Mouse (Mus musculus) kidney, embryonic 14.5 days (tissue): ENCODE measurements at regions not wholly inside any gene's neighbourhood (a gene's known extent, or its start where the extent isn't known, plus 50 kb on each side); places are given as distances from the start of the nearest gene placed in this dataset.

Experiments
- ATAC-seq: fragments of 200-750 bp; cut with Nextera tagmentation; 2 replicates; pipeline ENCODE4 v1.8.0; 2017; ENCODE audit warnings: moderate number of reproducible peaks, mild to moderate bottlenecking, moderate TSS enrichment, moderate library complexity; ENCODE audit not compliant: low FRiP score, low TSS enrichment
- H3K27ac ChIP-seq: fragments of 300-500 bp; sonication (generic); 2 replicates; pipeline ENCODE4 v1.5.1; 2014; ENCODE audit warnings: low read depth, mild to moderate bottlenecking, low read length, moderate library complexity, mixed read lengths
- H3K27me3 ChIP-seq: fragments of 300-500 bp; sonication (generic); 2 replicates; pipeline ENCODE4 v1.6.1; 2014; ENCODE audit warnings: mild to moderate bottlenecking, low read length; ENCODE audit not compliant: control insufficient read depth, insufficient read depth
- H3K36me3 ChIP-seq: fragments of 300-500 bp; sonication (generic); 2 replicates; pipeline ENCODE4 v1.6.1; 2014; ENCODE audit warnings: low read length, mixed read lengths; ENCODE audit not compliant: control insufficient read depth, insufficient read depth
- H3K4me1 ChIP-seq: fragments of 300-500 bp; sonication (generic); 2 replicates; pipeline ENCODE4 v1.6.1; 2014; ENCODE audit warnings: low read length, mixed read lengths; ENCODE audit not compliant: control insufficient read depth, insufficient read depth
- H3K4me2 ChIP-seq: fragments of 300-500 bp; sonication (generic); replicated peaks from 2 replicates; pipeline ENCODE4 v1.6.1; 2014; ENCODE audit warnings: low read depth, mild to moderate bottlenecking, low read length
- H3K4me3 ChIP-seq: fragments of 300-500 bp; sonication (generic); 2 replicates; pipeline ENCODE4 v1.5.1; 2014; ENCODE audit warnings: mild to moderate bottlenecking, low read length
- H3K9ac ChIP-seq: fragments of 300-500 bp; sonication (generic); 2 replicates; pipeline ENCODE4 v1.6.1; 2014; ENCODE audit warnings: low read depth, mild to moderate bottlenecking, low read length, moderate library complexity
- H3K9me3 ChIP-seq: fragments of 300-500 bp; sonication (generic); 2 replicates; pipeline ENCODE4 v1.6.1; 2016; ENCODE audit warnings: low read length; ENCODE audit not compliant: control insufficient read depth
- WGBS: fragments of 180-500 bp; shearing (Covaris S2); extraction: QIAGEN DNeasy Blood & Tissue Kit; methylation state at CpG from one replicate; pipeline ENCODE4 v1.1.7; 2014; 5-methylcytosine and 5-hydroxymethylcytosine counted together

DNA sequence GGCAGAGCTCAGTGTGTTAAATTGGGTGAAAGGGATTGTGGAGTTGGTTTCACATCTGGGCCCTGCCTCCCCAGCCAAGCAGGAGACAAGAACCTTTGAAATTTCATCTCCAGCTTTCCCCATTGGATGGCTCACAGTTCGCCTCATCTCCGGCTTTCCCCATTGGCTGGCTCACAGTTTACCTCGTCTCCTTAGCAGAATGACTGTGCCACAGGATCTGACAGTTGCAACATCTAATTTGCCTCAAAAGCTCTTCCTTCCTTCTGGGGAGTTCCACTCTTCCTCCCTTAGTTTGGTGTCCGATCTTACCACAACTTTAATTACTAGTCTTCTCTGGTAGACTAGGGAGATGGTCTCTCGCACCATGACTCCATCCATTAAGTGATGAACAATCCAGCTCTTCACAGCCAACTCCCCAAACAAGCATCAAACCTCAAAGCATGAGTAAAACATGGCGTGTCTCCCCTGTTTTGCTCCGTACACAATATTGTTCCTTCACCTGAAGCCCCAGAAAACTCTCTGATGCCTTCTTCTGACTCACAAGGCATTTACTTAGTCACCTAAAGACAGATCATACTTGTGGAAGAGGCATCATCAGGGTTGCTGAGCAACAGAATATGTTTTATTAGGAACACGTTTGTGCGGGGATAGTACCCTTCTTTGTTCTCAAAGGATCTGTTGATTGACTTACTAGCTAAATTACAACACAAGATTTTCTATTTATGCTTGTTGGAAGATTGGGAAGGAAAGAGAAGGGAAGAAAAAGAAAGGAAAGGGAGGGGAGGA is 199.1 kb upstream of the Serp2 start:
- 84% methylated on average over 9 of the region's 9 CpGs for WGBS
- no peak for ATAC-seq
- Histone ChIP-seq H3K9me3 (no peaks in the 10 kb centered on the region), H3K9ac (no peak overlapping the region), H3K4me2 (no peak overlapping the region), H3K27ac (no peak overlapping the region), H3K27me3 (no peaks in the 10 kb centered on the region), H3K4me3 (no peak overlapping the region), H3K4me1 (no peaks in the 10 kb centered on the region), H3K36me3 (no peaks in the 10 kb centered on the region)

DNA sequence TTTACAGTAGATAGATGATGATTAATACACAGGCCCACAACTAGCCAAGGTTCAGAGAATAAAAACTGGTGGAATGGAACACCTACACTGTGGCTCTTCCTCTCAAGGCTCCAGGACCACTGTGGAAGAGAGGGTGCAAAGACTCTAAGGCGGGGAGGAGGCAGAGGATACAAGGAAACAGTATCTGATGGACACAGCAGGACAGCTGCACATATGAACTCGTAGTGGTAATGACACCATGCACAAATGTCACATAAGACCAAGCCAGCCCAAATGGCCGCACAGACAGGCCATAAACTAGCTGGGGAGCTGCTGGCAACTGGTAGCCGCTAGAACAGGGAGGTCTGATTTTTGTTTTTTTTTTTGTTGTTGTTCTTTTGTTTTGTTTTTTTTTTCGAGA is 197.0 kb upstream of the Serp2 start:
- Histone ChIP-seq H3K4me3 (no peak overlapping the region), H3K36me3 (no peaks in the 10 kb centered on the region), H3K27ac (no peak overlapping the region), H3K27me3 (no peaks in the 10 kb centered on the region), H3K4me2 (no peak overlapping the region), H3K9me3 (no peaks in the 10 kb centered on the region), H3K4me1 (no peaks in the 10 kb centered on the region), H3K9ac (no peak overlapping the region)
- WGBS: 76% methylated on average over 5 of the region's 5 CpGs
- ATAC-seq: no peak

DNA sequence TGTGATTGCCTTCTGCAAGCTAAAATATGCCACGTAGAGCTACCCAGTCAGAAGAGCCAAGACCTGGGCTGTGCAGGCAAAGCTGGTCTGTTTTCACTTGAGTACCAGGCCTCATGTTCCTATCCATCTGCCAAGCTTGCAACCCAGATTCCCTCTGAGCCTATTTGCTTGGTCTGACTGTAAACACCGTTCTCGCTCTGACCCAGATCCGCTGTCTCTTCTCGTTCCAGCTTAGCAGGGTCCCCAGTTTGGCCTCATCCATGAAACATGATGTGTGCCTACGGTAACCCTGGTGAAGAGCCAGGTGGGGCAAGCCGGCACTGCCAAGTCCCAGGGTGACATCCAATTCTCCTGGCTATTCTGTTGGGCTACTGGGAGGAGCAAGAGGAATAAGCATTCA is 192.5 kb upstream of the Serp2 start:
- Histone ChIP-seq H3K36me3 (no peaks in the 10 kb centered on the region), H3K4me3 (no peak overlapping the region), H3K4me2 (no peak overlapping the region), H3K27me3 (no peaks in the 10 kb centered on the region), H3K9ac (no peak overlapping the region), H3K9me3 (no peaks in the 10 kb centered on the region), H3K27ac (no peak overlapping the region), H3K4me1 (no peaks in the 10 kb centered on the region)
- WGBS: 95% methylated on average over 7 of the region's 7 CpGs
- ATAC-seq: no peak

DNA sequence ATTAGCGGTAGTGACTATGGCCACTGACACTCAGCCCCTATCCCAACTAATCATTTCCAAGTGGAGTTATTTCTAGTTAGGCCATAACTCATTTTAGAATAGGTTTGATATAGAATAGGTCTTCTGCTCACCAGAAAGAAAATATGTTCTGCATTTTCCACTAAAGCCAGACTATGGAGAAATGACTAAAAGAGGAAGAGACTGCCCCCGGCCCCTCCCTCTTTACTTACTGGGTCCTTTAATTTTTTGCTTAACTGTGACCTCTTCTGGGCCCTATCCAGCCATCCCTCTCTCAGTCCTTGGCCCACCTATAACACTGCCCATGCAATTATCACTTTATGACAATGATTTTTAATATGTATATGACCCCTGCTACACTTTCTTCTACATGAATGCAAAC is 192.0 kb upstream of the Serp2 start:
- Histone ChIP-seq H3K4me3 (no peak overlapping the region), H3K36me3 (no peaks in the 10 kb centered on the region), H3K9ac (no peak overlapping the region), H3K4me1 (no peaks in the 10 kb centered on the region), H3K27ac (no peak overlapping the region), H3K9me3 (no peaks in the 10 kb centered on the region), H3K4me2 (no peak overlapping the region), H3K27me3 (no peaks in the 10 kb centered on the region)
- no peak for ATAC-seq
- 94% methylated on average over 2 of the region's 2 CpGs for WGBS

DNA sequence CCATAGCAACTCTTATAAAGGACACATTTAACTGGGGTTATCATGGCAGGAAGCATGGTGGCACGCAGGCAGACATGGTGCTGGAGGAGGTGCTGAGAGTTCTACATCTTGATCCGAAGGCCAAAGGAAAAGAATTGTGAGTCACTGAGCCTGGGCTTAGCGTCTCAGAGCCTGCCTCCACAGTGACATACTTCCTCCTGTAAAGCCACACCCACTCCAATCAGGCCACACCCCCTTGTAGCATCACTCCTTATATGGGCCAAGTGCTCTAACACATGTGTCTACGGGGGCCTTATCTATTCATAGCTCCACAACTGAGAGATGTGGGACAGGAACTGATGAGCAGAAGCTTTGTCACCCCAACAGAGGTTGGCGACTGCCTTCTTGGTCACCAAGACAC is 191.1 kb upstream of the Serp2 start:
- WGBS: 91% methylated on average over 5 of the region's 5 CpGs
- Histone ChIP-seq H3K27me3 (no peaks in the 10 kb centered on the region), H3K36me3 (no peaks in the 10 kb centered on the region), H3K9me3 (no peaks in the 10 kb centered on the region), H3K27ac (no peak overlapping the region), H3K9ac (no peak overlapping the region), H3K4me2 (no peak overlapping the region), H3K4me3 (no peak overlapping the region), H3K4me1 (no peaks in the 10 kb centered on the region)
- no peak for ATAC-seq

DNA sequence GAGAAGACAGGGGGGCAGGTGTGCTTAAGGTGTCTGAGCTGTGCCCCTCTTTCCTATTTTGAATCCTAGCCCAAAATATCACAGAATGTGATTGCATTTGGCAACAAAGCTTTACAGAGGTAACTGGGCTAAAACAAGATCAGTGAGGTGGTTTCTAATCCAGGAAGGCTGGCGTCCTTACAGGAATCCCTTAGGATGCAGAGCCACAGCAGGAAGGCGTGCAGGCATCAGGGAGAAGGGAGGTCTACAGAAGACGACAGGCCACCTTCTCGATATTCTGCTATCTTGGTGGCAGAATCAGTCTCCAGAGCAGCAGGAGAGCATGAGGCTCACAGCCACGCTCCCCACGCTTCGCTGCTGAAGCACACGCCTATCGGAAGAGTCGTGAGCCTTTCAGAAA is 189.6 kb upstream of the Serp2 start:
- H3K27ac ChIP-seq: no peak overlapping the region
- H3K9ac ChIP-seq: no peak overlapping the region
- 91% methylated on average over 10 of the region's 10 CpGs for WGBS

DNA sequence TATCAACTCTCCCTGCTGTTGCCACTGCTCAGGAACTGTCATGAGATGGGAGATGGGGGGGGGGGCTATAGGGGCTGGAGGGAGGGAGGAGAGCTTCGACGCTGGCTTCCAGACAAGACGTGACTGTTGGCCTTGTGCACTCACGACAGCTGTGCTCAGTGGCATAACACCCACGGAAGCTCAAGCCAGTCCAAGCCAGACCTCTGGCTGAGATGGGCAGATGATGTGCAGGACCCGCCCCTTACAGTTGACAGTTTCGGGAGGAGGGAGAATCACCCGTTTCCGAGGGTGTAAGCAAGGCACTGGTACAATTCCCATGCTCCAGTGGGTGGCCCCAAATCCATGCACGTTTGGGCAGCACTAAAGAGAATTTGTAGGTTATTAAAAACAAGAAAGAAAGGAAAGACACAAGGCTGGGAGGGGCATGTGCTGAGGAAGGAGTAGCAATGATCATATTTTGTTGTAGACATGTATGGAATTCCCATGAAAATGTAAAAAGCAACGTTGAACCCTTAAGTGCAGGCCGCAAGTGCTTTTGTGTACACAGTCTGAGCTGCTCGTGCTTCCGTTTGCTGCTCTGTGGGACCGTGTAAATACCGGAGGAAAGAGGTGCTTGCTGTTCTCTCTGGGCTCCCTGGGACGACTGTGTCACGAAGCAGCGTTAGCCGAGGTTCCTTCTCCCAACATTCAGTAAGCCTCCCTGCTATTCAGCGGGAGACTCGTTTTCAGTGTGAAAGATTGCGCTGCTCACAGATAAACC is 188.2 kb upstream of the Serp2 start:
- H3K4me3 ChIP-seq: no peak overlapping the region
- no peak overlapping the region for H3K4me2 ChIP-seq
- H3K27ac ChIP-seq: no peak overlapping the region
- WGBS: 68% methylated on average over 23 of the region's 23 CpGs
- H3K36me3 ChIP-seq: no peaks in the 10 kb centered on the region
- no peaks in the 10 kb centered on the region for H3K9me3 ChIP-seq
- no peak for ATAC-seq
- no peaks in the 10 kb centered on the region for H3K4me1 ChIP-seq
- no peaks in the 10 kb centered on the region for H3K27me3 ChIP-seq
- H3K9ac ChIP-seq: no peak overlapping the region

More for the DNA sequence above, 189.6 kb upstream of the Serp2 start:
- H3K36me3 ChIP-seq: no peaks in the 10 kb centered on the region
- no peak for ATAC-seq
- H3K4me1 ChIP-seq: no peaks in the 10 kb centered on the region
- H3K4me2 ChIP-seq: no peak overlapping the region
- no peak overlapping the region for H3K4me3 ChIP-seq
- no peaks in the 10 kb centered on the region for H3K9me3 ChIP-seq
- no peaks in the 10 kb centered on the region for H3K27me3 ChIP-seq

DNA sequence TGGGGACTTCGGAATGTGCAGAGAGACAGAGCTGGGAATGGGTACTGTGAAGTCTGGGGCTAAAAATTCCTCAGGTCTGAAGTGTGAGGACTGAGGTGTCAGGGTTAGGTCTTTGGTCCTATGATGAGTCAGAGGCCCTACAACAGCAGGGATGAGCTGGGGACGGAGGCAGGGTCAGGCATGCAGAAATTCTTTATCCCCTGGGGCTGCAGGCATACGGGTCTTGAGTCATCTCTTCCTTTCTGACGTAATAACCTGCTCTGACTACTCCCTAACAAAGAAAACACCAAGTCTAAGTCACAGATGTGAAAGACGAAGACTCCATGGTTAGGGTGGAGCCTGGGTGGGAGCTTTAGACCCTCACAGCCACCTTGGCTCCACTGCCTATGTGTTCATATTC is 185.6 kb upstream of the Serp2 start:
- WGBS: 80% methylated on average over 5 of the region's 5 CpGs
- ATAC-seq: no peak
- Histone ChIP-seq H3K27ac (no peak overlapping the region), H3K27me3 (no peaks in the 10 kb centered on the region), H3K36me3 (no peaks in the 10 kb centered on the region), H3K4me3 (no peak overlapping the region), H3K9me3 (no peaks in the 10 kb centered on the region), H3K4me2 (no peak overlapping the region), H3K9ac (no peak overlapping the region), H3K4me1 (no peaks in the 10 kb centered on the region)

DNA sequence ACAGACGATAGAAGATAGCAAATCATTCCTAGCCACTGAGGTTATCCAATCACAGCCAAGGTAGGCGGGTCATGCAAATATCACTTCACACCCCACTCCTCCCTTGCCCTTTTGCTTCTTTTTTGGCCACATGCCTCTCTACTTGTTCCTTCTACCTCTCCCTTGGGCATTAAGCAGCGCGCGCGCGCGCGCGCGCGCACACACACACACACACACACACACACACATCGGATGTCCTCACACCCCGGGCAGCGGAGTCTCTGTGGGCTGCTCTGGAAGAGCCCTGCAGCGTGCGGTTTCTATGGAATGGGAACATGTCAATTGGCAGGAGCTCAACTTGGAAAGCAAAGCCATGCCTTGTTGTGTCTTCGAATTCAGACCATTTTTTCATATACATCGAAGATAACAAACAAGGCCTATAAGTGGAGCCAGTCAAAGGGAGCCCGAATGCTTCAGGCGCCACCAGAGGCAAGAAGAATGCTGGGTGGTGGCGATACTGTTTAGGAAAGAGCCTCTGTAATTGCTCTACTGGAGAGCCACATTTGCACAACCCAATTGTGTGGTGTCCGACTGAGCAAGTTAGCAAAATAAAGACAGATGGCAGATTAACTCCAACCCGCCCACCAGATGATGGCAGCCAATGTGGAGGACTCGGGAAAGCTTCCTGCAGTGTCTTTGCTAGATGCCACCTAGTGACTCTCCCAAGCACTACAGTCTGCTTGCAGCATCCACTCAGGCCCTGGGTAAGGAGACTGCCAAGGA is 183.3 kb upstream of the Serp2 start:
- no peak overlapping the region for H3K4me3 ChIP-seq
- no peaks in the 10 kb centered on the region for H3K9me3 ChIP-seq
- WGBS: 70% methylated on average over 25 of the region's 25 CpGs
- H3K27ac ChIP-seq: no peak overlapping the region
- no peaks in the 10 kb centered on the region for H3K4me1 ChIP-seq
- no peak overlapping the region for H3K4me2 ChIP-seq
- 0 out of 2 replicates have a peak, but pooled peaks have one; percentile 26 for ATAC-seq
- H3K36me3 ChIP-seq: no peaks in the 10 kb centered on the region
- no peaks in the 10 kb centered on the region for H3K27me3 ChIP-seq
- no peak overlapping the region for H3K9ac ChIP-seq
